Mouse (Mus musculus) thymus, postnatal 4 days (tissue): ENCODE data around the gene Nr2f6.
"Not testable (repeated sequence)": the region's sequence is repeated elsewhere in the genome, so short reads cannot be mapped to it uniquely, and the experiment has no call there.

Experiments
- DNase-seq: peaks from one replicate; pipeline ENCODE4 v3.0.0; 2021

The Nr2f6 gene

DNA sequence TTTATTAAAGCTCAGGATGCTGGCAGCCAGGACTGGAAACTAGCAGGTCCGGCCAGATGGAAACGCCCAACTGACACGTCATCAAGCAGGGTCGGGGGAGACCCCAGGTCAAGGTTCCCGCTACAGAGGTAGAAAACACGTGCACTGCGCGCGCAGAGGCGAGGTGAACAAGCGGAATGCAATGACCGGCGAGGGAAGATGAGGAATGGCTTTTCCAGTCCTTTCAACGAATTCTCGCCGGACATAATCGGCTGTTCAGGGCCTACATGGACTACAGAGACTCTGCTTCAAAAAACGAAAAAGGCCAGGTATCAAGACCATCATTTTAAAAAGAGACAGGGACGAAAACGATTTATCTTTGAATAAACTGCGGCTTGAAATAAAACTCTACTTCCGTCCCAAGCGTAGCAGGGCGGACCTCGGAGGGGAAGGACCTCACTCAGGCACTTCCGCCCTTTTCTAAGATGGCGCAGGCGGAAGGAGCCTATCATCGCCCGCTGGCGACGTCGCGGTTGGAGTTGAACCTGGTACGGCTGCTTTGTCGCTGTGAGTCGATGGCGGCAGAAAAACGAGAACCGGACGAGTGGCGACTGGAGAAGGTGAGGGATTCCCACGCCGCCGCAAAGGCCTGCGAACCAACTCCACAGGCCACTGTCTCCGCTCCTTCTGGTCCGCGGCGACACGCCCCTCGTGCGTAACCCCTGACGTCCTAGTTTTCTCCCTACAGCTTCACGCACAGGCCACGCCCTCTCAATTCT, 14.8 kb downstream of the Nr2f6 start, which contains the start of gene Use1:
Use1 (plus strand) TSS at position 78 of the 758 bp plus-strand sequence.
- DNase-seq: peak; percentile 92

DNA sequence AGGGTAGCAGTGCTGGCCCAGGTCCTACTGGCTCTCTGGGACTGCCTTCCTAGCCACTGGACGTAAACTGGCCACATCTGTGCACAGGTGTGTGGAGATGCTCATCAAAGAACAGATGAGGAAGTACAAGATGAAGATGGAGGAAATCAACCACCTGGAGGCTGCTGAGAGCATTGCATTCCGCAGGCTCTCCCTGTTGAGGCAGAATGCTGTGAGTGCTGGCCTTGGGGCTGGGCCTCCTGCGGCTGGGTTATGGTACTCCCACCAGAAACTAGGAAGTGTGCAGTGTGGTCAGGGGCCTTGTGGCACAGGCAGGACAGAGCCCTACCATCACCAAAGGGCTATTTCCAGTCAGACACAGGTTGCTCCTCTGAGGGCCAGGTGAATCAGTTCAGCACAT, 23.7 kb downstream of the Nr2f6 start:
- no peak for DNase-seq

- no peak for DNase-seq
Measured at GRCm38 (mm10) chr8:71351520-71351919, 30.2 kb downstream of the Nr2f6 start.

DNA sequence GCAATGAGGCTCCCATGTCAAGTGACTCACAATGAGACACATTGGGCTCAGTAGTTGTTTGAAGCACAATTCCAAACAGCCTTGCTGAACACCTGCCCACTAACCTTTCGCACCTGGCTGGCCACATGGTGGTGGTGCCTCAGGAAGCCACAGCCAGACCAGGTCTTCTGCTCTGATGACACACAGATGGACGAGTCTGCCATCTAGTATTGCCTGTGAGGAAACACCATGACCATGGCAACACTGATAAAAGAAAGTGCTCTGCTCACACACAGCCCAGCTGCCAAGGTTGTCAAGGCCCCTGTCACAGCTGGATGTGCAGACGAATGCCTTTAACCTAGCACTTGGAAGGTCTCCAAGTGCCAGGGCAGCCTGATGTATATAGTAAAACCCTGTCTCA, 30.6 kb downstream of the Nr2f6 start:
- DNase-seq: no peak

DNA sequence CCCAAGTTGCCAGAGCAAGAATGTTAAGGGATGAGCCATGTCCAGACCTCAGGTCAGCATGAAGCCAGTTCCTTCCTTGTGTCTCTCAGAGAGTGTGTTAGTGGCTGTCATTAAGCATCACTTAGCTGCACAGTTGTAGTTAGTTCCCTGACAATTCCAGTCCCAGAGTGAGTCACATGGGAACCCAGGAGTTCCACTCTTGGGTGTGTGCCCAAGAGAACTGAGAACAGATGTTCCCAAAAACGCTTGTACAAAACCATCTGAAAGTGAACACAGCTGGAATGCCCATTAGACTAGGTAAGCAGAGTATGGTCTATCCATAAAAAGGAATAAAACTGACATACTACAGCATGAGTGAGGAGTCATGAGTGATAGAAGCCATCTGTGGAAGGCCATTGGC, 35.2 kb downstream of the Nr2f6 start:
- DNase-seq: no peak

DNA sequence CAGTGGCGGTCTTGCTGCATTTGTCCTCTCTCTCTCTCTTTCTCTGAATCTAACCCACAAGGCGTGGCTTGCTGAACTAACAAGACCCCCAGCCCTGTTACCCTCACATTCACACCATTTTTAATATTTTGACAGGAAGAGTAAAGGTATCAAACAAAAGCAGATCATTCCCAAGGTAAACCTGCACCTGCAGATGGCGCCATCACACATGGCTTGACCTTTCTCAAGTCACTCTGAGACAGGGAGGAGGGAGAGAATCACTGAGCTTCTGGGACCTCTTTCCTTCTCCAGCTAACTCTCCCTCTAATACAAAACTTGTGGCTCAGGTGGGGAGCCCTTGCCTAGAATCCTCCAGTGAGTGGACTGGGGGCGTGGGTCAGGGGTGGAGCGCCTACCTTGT, 41.1 kb downstream of the Nr2f6 start:
- peak; percentile 74 for DNase-seq

DNA sequence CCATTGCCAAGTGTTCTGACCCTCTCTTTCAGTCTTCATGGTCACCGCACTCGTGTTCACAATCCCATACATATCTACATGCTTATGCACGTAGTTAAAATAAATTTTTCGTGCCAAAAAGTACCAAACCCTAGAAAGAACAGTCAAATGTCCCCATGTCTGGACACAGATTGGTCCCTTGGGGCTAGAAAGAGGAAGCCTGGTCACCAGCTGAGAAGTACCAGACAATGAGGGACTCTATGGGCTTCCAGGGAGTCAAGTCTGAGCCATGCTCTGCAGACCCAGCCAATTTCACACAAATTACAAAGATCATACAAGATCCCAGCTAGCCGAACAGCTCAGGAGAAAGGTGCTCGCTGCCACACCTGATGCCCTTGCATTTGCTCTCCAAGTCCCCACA, 43.9 kb downstream of the Nr2f6 start:
- not testable (repeated sequence) for DNase-seq

DNA sequence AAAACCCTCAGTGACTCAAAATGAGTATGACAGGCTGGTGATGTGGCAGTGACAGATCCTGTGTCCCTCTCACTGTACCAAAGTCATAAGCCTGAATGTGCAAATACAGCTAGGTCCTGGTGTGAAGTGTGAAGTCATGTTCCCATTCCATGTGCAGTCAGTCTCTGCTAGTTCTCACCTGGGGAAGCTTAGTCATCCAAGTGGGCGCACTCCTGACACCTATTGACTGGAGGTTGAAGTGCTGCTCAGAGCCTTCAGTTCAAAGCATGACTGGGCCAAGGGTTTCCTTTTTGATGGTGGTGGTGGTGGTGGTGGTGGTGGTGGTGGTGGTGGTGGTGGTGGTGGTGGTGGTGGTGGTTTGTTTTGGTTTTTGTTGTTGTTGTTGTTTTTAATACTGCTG, 56.9 kb downstream of the Nr2f6 start:
- peak; percentile 48 for DNase-seq
